Mouse (Mus musculus): ENCODE measurements around the gene Gmeb1.
A peak's percentile ranks its signal among the peaks of the same experiment; 100 is the strongest.

Gene Gmeb1

GRCm38 (mm10) chr4:132274156-132274862, 12.9 kb upstream of the Gmeb1 start, which contains the start of gene Taf12:
TSS of gene Taf12 (plus strand) at chr4:132274375.
- peak; percentile 78 to 86 for DNase-seq (ENCODE audit: low read depth in 1 of 2, low spot score in 2 of 2)

- no peak for DNase-seq (ENCODE audit: low read depth in 1 of 2, low spot score in 2 of 2)
These were observed 11.8 kb upstream of the Gmeb1 start for GRCm38 (mm10) chr4:132273166-132273565.

- peak; percentile 59 to 79 for DNase-seq (ENCODE audit: low read depth in 1 of 2, low spot score in 2 of 2)
These were observed 8.5 kb upstream of the Gmeb1 start for GRCm38 (mm10) chr4:132269740-132270560.

- no peak for DNase-seq (ENCODE audit: low read depth in 1 of 2, low spot score in 2 of 2)
These were observed 7.7 kb upstream of the Gmeb1 start for GRCm38 (mm10) chr4:132268871-132269739.

- DNase-seq (ENCODE audit: low read depth in 1 of 2, low spot score in 2 of 2) = no peak
These were observed 5.5 kb upstream of the Gmeb1 start for GRCm38 (mm10) chr4:132266835-132267349.

GRCm38 (mm10) chr4:132263313-132263712, 1.9 kb upstream of the Gmeb1 start:
- DNase-seq (ENCODE audit: low read depth in 1 of 2, low spot score in 2 of 2) = no peak

- DNase-seq (ENCODE audit: low read depth in 1 of 2, low spot score in 2 of 2) = no peak
These were observed 885 bp upstream of the Gmeb1 start for GRCm38 (mm10) chr4:132262358-132262616.

- peak in 1 of 2 experiments; percentile 15 for DNase-seq (ENCODE audit: low read depth in 1 of 2, low spot score in 2 of 2)
These were observed 710 bp downstream of the Gmeb1 start for GRCm38 (mm10) chr4:132260404-132261379.

GRCm38 (mm10) chr4:132259248-132259647, 2.2 kb downstream of the Gmeb1 start:
- no peak for DNase-seq (ENCODE audit: low read depth in 1 of 2, low spot score in 2 of 2)

GRCm38 (mm10) chr4:132256384-132256783, 5.0 kb downstream of the Gmeb1 start:
- no peak for DNase-seq (ENCODE audit: low read depth in 1 of 2, low spot score in 2 of 2)

GRCm38 (mm10) chr4:132254986-132255385, 6.4 kb downstream of the Gmeb1 start:
- no peak for DNase-seq (ENCODE audit: low read depth in 1 of 2, low spot score in 2 of 2)

- no peak for DNase-seq (ENCODE audit: low read depth in 1 of 2, low spot score in 2 of 2)
These were observed 7.8 kb downstream of the Gmeb1 start for GRCm38 (mm10) chr4:132253622-132254021.

- no peak for DNase-seq (ENCODE audit: low read depth in 1 of 2, low spot score in 2 of 2)
These were observed 8.3 kb downstream of the Gmeb1 start for GRCm38 (mm10) chr4:132253128-132253527.

GRCm38 (mm10) chr4:132251596-132251995, 9.8 kb downstream of the Gmeb1 start:
- DNase-seq (ENCODE audit: low read depth in 1 of 2, low spot score in 2 of 2) = no peak

GRCm38 (mm10) chr4:132247451-132247997, 13.9 kb downstream of the Gmeb1 start:
- peak in 1 of 2 experiments; percentile 17 for DNase-seq (ENCODE audit: low read depth in 1 of 2, low spot score in 2 of 2)

GRCm38 (mm10) chr4:132245643-132246042, 15.8 kb downstream of the Gmeb1 start:
- no peak for DNase-seq (ENCODE audit: low read depth in 1 of 2, low spot score in 2 of 2)

- no peak for DNase-seq (ENCODE audit: low read depth in 1 of 2, low spot score in 2 of 2)
These were observed 20.2 kb downstream of the Gmeb1 start for GRCm38 (mm10) chr4:132241208-132241607.

GRCm38 (mm10) chr4:132240367-132240766, 21.0 kb downstream of the Gmeb1 start:
- DNase-seq (ENCODE audit: low read depth in 1 of 2, low spot score in 2 of 2) = no peak

- DNase-seq (ENCODE audit: low read depth in 1 of 2, low spot score in 2 of 2) = no peak
These were observed 23.0 kb downstream of the Gmeb1 start for GRCm38 (mm10) chr4:132238356-132238755.

GRCm38 (mm10) chr4:132234710-132235109, 26.7 kb downstream of the Gmeb1 start:
- DNase-seq (ENCODE audit: low read depth in 1 of 2, low spot score in 2 of 2) = no peak

Data from monocyte, adult 2 months (primary cell).